Comparison of ENCODE assay signal across 25 mouse cellular contexts in genomic region chr2:31377481-31377880, GRCm38 (mm10).
DNase-seq lines count a peak whose midpoint lies in the region; ATAC-seq and TF ChIP-seq lines count a peak whose summit lies in the region.
"Had no signal": no experiment of that assay in that cellular context is flagged by ENCODE, and none has a peak within 500 bp of the region (broad histone marks: within the 10 kb centered on the region; RNA-seq: fewer than 3 reads in every experiment).

No protein-coding gene starts in this region.

- TF ChIP-seq CTCF in gastrocnemius, adult 2 months (IDR thresholded peaks at IDR 0.05) = no peak
- TF ChIP-seq CTCF in midbrain, postnatal 0 days (IDR thresholded peaks at IDR 0.05) = no peak

- H3K9me3 ChIP-seq in heart, embryonic 11.5 days (replicated peaks; ENCODE audit: control insufficient read depth, low read length) = no peaks in the 10 kb centered on the region
- no peaks in the 10 kb centered on the region for H3K9me3 ChIP-seq in midbrain, postnatal 0 days (ENCODE audit: low read length)
- H3K9me3 ChIP-seq: embryonic facial prominence, embryonic 13.5 days; forebrain, embryonic 12.5 days; heart, embryonic 13.5 days; hindbrain, embryonic 12.5 days; hindbrain, embryonic 15.5 days had no signal

- H3K27me3 ChIP-seq in heart, embryonic 11.5 days (ENCODE audit: control insufficient read depth, insufficient read depth, low read length) = peaks cover 22% of the 10 kb centered on the region
- no peaks in the 10 kb centered on the region for H3K27me3 ChIP-seq in midbrain, postnatal 0 days (ENCODE audit: insufficient read depth, low read length)
- H3K27me3 ChIP-seq: embryonic facial prominence, embryonic 13.5 days; forebrain, embryonic 15.5 days; hindbrain, embryonic 12.5 days; hindbrain, embryonic 15.5 days had no signal

- no peak for ATAC-seq in heart, embryonic 11.5 days (replicated peaks; ENCODE audit: insufficient number of reproducible peaks, low FRiP score, low TSS enrichment)
- ATAC-seq in midbrain, postnatal 0 days (ENCODE audit: low FRiP score) = no peak
- ATAC-seq: activated CD4-positive, CD25-positive, alpha-beta regulatory T cell, adult 4 months; forebrain, embryonic 15.5 days; intestine, postnatal 0 days had no signal

- 61% methylated on average over 2 of the region's 2 CpGs for WGBS in heart, embryonic 11.5 days (ENCODE audit: insufficient replicate concordance)
- 69% methylated on average over 2 of the region's 2 CpGs for WGBS in midbrain, postnatal 0 days

- no peak overlapping the region for H3K4me3 ChIP-seq in gastrocnemius, adult 2 months
- H3K4me3 ChIP-seq in heart, embryonic 11.5 days (ENCODE audit: low read depth, low read length) = no peak overlapping the region
- no peak overlapping the region for H3K4me3 ChIP-seq in midbrain, postnatal 0 days (ENCODE audit: low read depth, low read length)
- H3K4me3 ChIP-seq: embryonic facial prominence, embryonic 10.5 days; embryonic facial prominence, embryonic 13.5 days; erythroblast, embryonic 14.5 days; forebrain, embryonic 12.5 days; forebrain, embryonic 15.5 days; heart, embryonic 13.5 days; hindbrain, embryonic 12.5 days; hindbrain, embryonic 15.5 days had no signal

- no peak overlapping the region for H3K4me2 ChIP-seq in heart, embryonic 11.5 days
- H3K4me2 ChIP-seq in midbrain, postnatal 0 days (ENCODE audit: low read depth, low read length, poor library complexity, severe bottlenecking) = no peak overlapping the region
- H3K4me2 ChIP-seq: embryonic facial prominence, embryonic 13.5 days; forebrain, embryonic 12.5 days; forebrain, embryonic 15.5 days; heart, embryonic 13.5 days; hindbrain, embryonic 12.5 days; hindbrain, embryonic 15.5 days had no signal

- H3K9ac ChIP-seq in heart, embryonic 11.5 days (ENCODE audit: low read depth, low read length) = no peak overlapping the region
- H3K9ac ChIP-seq in midbrain, postnatal 0 days (replicated peaks; ENCODE audit: low read length, poor library complexity, severe bottlenecking) = no peak overlapping the region
- H3K9ac ChIP-seq: embryonic facial prominence, embryonic 13.5 days; forebrain, embryonic 12.5 days; forebrain, embryonic 15.5 days; heart, embryonic 13.5 days; hindbrain, embryonic 12.5 days; hindbrain, embryonic 15.5 days had no signal

- H3K36me3 ChIP-seq in heart, embryonic 11.5 days (ENCODE audit: control insufficient read depth, insufficient read depth, low read length) = no peaks in the 10 kb centered on the region
- H3K36me3 ChIP-seq in midbrain, postnatal 0 days (ENCODE audit: insufficient read depth, low read length) = no peaks in the 10 kb centered on the region
- H3K36me3 ChIP-seq: embryonic facial prominence, embryonic 10.5 days; embryonic facial prominence, embryonic 13.5 days; forebrain, embryonic 12.5 days; forebrain, embryonic 15.5 days; heart, embryonic 13.5 days; hindbrain, embryonic 12.5 days; hindbrain, embryonic 15.5 days had no signal

- intact Hi-C loops in gastrocnemius, adult 2 months (cut with DNase I) = loop anchor here (5.0 kb wide), 1 partner anchor 65 kb away; the partner anchor contains the start of gene Hmcn2
- intact Hi-C loops in heart, postnatal 25 days (cut with DNase I) = no loop called here

- no peak overlapping the region for H3K27ac ChIP-seq in gastrocnemius, adult 2 months
- no peak overlapping the region for H3K27ac ChIP-seq in heart, embryonic 11.5 days (ENCODE audit: low read depth, low read length)
- no peak overlapping the region for H3K27ac ChIP-seq in midbrain, postnatal 0 days (ENCODE audit: low read depth, low read length)
- H3K27ac ChIP-seq: embryonic facial prominence, embryonic 10.5 days; embryonic facial prominence, embryonic 13.5 days; forebrain, embryonic 12.5 days; forebrain, embryonic 15.5 days; heart, embryonic 13.5 days; hindbrain, embryonic 12.5 days; hindbrain, embryonic 15.5 days had no signal

- DNase-seq in gastrocnemius, adult 2 months = peak; percentile 37
- no peak for DNase-seq in gastrocnemius, postnatal 10 days
- peak; percentile 28 for DNase-seq in heart, adult 8-10 months (ENCODE audit: low spot score)
- peak; percentile 12 for DNase-seq in heart, postnatal 25 days (ENCODE audit: low spot score)
- DNase-seq in midbrain, postnatal 0 days (ENCODE audit: low spot score) = no peak
- DNase-seq: adrenal gland, adult 8-10 months; adrenal gland, postnatal 25 days; cerebellum, adult 11-12 months; cerebellum, adult 8-10 months; cerebellum, postnatal 10 days; cerebellum, postnatal 36 days; embryo, embryonic 11 days; gastrocnemius, postnatal 25 days; kidney, adult 8-10 months had no signal

- no peaks in the 10 kb centered on the region for H3K4me1 ChIP-seq in heart, embryonic 11.5 days (ENCODE audit: control insufficient read depth, insufficient read depth, low read length)
- H3K4me1 ChIP-seq in midbrain, postnatal 0 days (ENCODE audit: insufficient read depth, low read length) = 0 out of 2 replicates have a peak, but pooled peaks cover 3% of the 10 kb centered on the region
- H3K4me1 ChIP-seq: embryonic facial prominence, embryonic 13.5 days; forebrain, embryonic 12.5 days; forebrain, embryonic 15.5 days; heart, embryonic 13.5 days; hindbrain, embryonic 12.5 days; hindbrain, embryonic 15.5 days had no signal

Comparison
In these comparisons a context has a peak if more than half of its experiments do, and no peak if none do; other contexts are left out.
1. DNase-seq: peak in gastrocnemius, adult 2 months (single experiment), heart, adult 8-10 months (single experiment) and heart, postnatal 25 days (single experiment); none in gastrocnemius, postnatal 10 days (single experiment) and midbrain, postnatal 0 days (single experiment).